Mouse (Mus musculus): ENCODE results near the gene Lrmp. TPM values are rescaled to one million over a fixed set of nuclear protein-coding genes. Genes with fewer than 3 reads are reported as not detected.
A peak's percentile ranks its signal among the peaks of the same experiment; 100 is the strongest.

Gene Lrmp
- total RNA-seq, 2 experiments from 2014 or later, result 2.2 to 7.0 TPM

- intact Hi-C loops (cut with DNase I), result no loop called here
- no peak for DNase-seq
Measured at GRCm38 (mm10) chr6:145193038-145193437, 77.6 kb downstream of the Lrmp start.

- intact Hi-C loops (cut with DNase I), result no loop called here
- DNase-seq, result no peak
Measured at GRCm38 (mm10) chr6:145193446-145193845, 78.0 kb downstream of the Lrmp start.

- DNase-seq, result no peak
Measured at GRCm38 (mm10) chr6:145197949-145198686, 82.7 kb downstream of the Lrmp start.

GRCm38 (mm10) chr6:145202432-145203125 is 87.1 kb downstream of the Lrmp start:
- intact Hi-C loops (cut with DNase I), result no loop called here
- no peak for DNase-seq

More at GRCm38 (mm10) chr6:145197949-145198686, 82.7 kb downstream of the Lrmp start:
- intact Hi-C loops (cut with DNase I), result no loop called here

- DNase-seq, result no peak
- intact Hi-C loops (cut with DNase I), result no loop called here
Measured at GRCm38 (mm10) chr6:145204440-145204839, 89.0 kb downstream of the Lrmp start.

- intact Hi-C loops (cut with DNase I), result no loop called here
- DNase-seq, result no peak
Measured at GRCm38 (mm10) chr6:145205142-145205541, 89.7 kb downstream of the Lrmp start.

- intact Hi-C loops (cut with DNase I), result loop anchor here (1.0 to 5.0 kb wide), 2 partner anchors 37 to 131 kb away; no protein-coding TSS in a partner anchor
- peak in 1 of 2 experiments; percentile 15 for DNase-seq
Measured at GRCm38 (mm10) chr6:145210056-145210680, 94.7 kb downstream of the Lrmp start.

GRCm38 (mm10) chr6:145210816-145211338 is 95.4 kb downstream of the Lrmp start, which contains the start of the genes Casc1 and Etfrf1:
Casc1 (minus strand) TSS chr6:145211005.
Etfrf1 (plus strand) TSS chr6:145211134.
- intact Hi-C loops (cut with DNase I), result loop anchor here (1.0 to 5.0 kb wide), 2 partner anchors 36 to 130 kb away; no protein-coding TSS in a partner anchor
- peak; percentile 96 to 97 for DNase-seq

GRCm38 (mm10) chr6:145211376-145212305 is 96.2 kb downstream of the Lrmp start:
- no peak for DNase-seq
- intact Hi-C loops (cut with DNase I), result loop anchor here (5.0 kb wide), 1 partner anchor 36 kb away; no protein-coding TSS in a partner anchor

- no peak for DNase-seq
- intact Hi-C loops (cut with DNase I), result loop anchor here (5.0 kb wide), 1 partner anchor 33 kb away; no protein-coding TSS in a partner anchor
Measured at GRCm38 (mm10) chr6:145213916-145214315, 98.5 kb downstream of the Lrmp start.

- no peak for DNase-seq
- intact Hi-C loops (cut with DNase I), result no loop called here
Measured at GRCm38 (mm10) chr6:145215826-145216225, 100.4 kb downstream of the Lrmp start.

- DNase-seq, result no peak
- intact Hi-C loops (cut with DNase I), result no loop called here
Measured at GRCm38 (mm10) chr6:145224246-145224645, 108.8 kb downstream of the Lrmp start.

Other genes starting within 250 kb of the Lrmp start
- 1 to 10 TPM; 2.2 to 2.5 TPM for gene Bcat1, start 39.5 kb upstream of the Lrmp start, total RNA-seq (2021)
- under 1 TPM; 0.76 to 0.86 TPM for gene Casc1, start 95.4 kb downstream of the Lrmp start, total RNA-seq (2021)
- 100 to 1,000 TPM; 109 to 115 TPM for gene Etfrf1, start 95.5 kb downstream of the Lrmp start, total RNA-seq (2021)
- 10 to 100 TPM; 37.6 to 37.9 TPM for gene Kras, start 134.6 kb downstream of the Lrmp start, total RNA-seq (2021)